Mouse (Mus musculus): ENCODE measurements around the gene Wnk2. TPM values are rescaled to one million over a fixed set of nuclear protein-coding genes. Genes with fewer than 3 reads are reported as not detected.

Wnk2 gene
- total RNA-seq, 2 experiments from 2014 or later, result 10.1 to 10.5 TPM

DNA sequence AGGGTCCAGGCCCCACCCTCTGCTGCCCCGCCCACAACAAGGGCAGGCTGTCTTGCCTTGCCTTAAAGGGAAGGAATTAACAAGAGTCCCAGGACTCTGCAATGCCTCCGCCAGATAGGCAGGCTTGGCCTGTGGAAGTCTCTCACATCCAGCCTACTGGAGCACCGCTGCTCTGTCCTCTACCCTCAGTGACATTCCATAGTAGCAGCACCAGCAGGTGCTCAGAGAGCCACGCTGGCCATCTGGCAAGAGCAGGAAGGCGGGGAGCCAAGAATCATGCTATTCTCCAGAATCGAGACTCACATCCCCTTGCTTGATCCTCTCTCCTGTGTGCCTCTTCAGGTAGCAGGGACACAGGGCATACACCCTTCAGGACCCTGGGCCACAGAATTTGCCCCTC, 3.4 kb downstream of the Wnk2 start:
- DNase-seq (ENCODE audit: low spot score in 2 of 2), result no peak

DNA sequence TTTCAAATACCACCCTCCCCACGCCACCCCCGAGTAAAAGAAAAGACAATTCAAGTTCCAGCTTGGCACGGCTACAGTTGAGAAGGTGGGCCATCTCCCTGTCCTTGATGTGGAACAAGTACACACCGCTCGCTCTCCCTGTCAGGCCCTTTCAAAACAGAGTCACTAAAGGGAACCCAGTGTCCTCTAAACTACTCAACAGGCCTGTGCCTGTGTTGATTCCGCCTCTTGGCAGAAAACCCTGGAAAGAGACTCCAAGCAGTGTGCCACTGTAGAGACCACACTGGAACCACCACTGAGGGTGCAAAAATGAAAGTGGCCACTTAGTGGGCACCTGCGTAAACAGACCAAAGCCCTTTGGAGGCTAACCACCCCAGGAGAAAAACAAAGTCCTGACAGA, 4.5 kb downstream of the Wnk2 start:
- DNase-seq (ENCODE audit: low spot score in 2 of 2), result no peak

DNA sequence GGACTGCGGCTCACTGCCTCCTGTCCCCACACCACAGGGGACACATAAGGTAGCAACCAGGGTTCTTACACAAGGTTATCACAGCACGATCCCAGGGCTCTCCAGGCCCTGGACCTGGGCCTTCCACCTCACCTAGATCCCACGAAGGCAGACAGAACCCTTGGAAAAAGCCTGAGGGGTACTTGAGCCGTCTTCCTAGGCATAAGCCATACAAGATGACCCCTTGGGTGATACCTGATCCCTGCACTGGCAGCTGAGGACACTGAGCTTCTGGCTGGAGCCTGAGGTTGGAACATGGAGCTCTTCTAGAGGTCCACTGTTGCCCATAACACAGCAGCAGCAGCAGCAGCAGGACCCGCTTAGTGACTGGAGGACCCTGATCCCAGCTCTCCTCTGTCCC, 5.4 kb downstream of the Wnk2 start:
- DNase-seq (ENCODE audit: low spot score in 2 of 2), result no peak

DNA sequence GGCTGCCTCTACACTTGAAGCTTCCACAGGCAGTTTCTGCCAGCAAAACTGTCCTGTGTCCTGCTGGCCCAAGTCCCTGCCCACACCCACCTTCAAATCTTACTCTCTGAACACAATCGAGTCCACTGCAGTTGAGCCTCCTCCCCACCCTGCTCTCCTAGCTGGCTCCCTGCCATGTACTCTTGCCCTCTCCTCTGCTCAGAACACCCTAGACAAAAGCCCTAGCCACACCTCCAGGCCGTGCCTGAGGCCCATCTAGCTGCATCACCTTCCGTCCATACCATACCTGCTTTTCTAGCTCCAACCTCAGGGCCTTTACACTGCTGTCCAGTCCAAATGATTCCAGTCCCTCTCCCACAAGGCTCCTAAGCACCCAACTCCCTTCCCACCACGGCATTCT, 7.2 kb downstream of the Wnk2 start:
- no peak for DNase-seq (ENCODE audit: low spot score in 2 of 2)

DNA sequence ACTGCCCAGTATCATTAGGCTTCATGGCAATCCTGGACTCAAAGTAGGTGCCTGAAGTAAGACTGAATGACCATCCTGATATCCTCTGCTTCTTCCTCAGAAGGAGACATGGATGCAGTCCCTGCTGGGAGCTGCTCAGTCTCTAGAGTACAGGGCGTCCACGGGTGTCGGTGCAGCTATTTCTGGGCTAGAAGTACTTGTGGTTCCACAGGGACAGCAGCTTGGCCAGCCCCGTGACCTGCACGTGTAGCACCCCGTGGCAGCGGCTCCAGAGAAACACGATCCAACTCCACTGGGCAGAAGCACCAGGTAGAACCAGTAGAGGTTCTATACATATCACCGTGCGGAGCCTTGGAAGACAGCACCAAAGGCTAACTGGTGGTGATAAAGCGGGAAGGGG, 13.3 kb downstream of the Wnk2 start:
- DNase-seq (ENCODE audit: low spot score in 2 of 2), result no peak

DNA sequence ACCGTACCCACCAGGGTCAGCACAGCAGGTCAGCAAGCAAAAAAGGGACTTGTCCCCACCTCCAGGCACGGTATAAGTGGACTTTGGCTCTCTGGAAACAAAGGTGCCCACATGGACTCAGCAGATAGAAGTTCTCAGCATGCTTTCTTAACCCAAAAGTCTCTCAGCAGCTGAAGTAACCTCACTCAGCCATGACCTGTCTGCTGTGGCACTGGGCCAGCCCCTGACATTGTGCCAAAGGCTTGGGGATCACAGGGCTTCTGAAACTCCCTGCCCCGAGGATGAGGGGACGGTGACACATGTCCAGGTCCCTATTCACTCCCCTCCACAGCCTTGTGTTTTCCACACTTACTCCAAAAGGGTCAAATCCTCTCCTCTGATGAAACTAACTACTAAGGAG, 14.7 kb downstream of the Wnk2 start:
- DNase-seq (ENCODE audit: low spot score in 2 of 2), result no peak

DNA sequence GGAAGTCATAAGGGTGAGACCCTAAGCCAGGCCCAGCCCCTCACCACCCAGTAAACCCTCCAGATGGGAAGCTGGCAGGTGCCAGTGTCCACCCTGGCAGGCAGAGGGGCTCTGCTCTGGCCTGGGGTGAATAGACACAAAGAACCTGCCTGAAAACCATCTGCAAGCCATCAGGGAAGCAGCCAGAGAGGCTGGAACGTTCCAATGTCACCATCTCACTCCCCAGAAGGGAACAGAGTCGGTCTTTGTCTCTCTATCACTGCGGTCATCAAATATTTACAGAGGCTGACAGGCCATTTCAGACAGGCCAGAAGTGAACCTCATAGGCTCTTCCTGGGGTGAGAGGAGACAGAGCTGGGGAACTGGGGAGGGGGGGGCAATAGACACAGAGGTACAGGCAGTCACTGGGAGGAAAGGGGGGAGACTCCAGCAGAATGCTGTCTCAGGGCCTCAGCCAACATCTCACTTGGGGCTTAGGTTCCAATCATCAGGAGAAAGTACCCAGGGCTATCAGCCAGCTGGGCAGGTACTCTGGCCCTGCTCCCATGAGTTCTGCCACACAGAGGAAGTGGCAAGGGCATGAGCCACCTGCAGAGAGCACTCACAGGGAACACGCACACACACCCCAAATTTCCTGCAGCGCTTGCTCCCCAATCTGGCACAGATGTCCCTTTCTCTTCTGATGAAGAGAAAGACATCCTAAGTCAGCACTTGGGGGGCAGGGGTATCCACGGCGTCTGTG, 15.7 kb downstream of the Wnk2 start:
- DNase-seq (ENCODE audit: low spot score in 2 of 2), result no peak

DNA sequence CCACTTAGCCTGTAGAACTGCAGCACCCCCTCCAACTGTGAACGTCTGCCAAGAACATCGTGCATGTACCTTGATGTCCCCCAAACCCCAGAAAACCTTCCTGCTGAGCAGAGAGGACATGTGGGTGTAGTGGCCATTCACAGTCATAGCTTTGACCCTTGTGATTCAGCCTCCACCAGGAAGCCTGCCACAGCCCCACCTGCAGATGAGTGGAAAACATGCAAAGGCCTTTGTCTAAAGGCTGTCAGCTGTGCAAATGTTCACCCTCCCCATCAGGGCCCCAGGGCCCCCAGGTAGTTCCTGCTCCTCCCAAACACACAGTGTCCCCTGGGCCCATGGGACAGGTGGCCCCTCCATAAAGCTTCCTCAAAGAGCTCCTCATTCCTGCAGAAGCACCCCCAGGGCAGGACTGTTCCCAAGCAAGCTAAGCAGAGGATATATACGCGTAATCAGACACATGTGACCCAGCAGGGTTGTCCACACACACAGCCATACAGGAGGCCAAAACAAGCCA, 16.4 kb downstream of the Wnk2 start:
- no peak for DNase-seq (ENCODE audit: low spot score in 2 of 2)

DNA sequence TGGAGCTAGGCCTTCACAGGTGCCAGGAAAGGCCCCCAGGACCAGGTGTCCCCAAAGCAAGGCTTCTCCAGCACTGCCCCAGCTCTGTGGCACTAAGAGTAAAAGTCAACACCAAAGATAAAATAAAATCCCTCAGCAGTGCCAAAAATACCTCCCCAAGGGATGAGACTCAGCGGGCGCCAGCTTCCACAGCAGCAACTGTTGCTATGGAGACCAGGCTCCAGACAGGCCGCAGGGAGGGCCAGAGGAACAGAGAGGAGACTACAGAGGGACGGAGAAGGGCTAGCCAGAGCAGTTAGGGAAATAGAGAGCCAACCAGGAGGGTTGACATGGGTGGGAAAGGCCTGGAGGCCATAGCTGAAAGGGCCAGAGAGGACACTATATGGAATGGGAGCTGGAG, 18.0 kb downstream of the Wnk2 start:
- DNase-seq (ENCODE audit: low spot score in 2 of 2), result no peak

DNA sequence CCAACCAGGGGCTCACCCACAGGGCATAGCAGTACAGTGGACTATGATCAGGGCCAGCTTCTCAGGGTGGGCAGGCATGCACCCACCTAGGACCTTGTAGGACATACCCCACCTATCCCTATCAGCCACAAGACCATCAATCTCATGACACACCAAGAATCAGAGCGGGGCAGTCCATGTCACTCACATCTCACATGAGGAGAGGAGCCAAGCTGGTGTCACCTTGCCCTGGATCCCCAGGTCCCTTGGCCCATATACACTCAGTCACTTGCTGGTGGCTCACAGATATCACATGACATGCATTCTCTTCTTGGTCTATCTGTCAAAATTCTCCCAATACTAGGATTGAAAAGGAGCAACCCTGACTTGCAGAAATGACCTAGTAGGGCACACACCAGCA, 18.7 kb downstream of the Wnk2 start:
- no peak for DNase-seq (ENCODE audit: low spot score in 2 of 2)

DNA sequence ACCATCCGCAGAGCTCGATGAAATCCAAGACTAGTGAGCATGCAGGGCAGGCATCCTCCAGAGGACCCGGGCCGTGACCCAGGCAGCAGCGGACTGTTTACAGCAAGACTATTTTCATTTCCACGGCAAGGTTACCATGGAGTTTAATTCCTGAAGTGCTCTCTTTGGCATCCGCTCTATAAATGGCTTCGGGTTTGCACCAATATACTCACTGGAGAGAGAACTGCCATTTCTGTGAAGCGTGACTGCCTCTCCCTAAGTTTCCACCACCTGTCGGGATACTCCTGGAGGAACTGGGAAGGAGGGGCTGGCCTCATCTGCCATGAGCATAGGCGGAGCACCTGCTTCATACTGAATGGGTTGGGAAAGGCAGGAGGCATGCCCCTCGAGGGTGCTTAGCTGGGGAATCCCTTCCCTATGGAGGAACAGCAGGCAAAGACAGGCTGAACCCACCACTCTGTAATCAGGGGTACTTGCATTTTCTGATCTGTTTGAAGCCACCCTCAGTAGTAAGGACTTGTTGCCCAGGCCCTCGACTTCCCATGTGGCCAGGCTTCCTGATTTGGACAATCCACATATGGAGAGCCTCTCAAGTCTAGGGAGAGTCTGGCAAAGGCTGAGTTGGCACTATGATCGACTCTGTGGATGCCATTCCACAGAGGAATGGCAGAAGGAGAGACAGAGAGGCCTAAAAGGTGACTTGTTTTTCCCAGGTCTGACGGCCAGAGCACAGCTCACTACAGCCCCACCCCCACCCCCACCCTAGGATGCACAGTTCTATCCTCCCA, 19.8 kb downstream of the Wnk2 start:
- DNase-seq (ENCODE audit: low spot score in 2 of 2), result no peak

DNA sequence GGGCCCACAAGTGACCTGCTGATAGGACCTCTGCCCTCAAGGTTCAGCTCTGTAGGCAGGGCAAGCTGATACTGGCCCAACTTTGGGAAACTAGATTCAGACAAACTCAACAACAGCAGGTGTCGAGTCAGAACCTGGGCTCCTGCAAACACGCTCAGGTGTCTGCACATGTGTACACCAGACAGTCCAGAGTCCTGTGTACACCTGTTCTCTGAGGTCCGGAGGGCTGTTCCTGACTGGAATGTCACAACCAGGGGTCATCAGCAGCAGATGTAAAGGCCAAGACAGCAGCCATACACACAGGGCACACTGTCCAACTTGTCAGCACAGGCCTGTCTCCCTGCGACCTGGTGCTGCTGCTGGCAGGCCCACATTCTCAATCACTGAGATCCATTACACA, 25.7 kb downstream of the Wnk2 start:
- no peak for DNase-seq (ENCODE audit: low spot score in 2 of 2)

DNA sequence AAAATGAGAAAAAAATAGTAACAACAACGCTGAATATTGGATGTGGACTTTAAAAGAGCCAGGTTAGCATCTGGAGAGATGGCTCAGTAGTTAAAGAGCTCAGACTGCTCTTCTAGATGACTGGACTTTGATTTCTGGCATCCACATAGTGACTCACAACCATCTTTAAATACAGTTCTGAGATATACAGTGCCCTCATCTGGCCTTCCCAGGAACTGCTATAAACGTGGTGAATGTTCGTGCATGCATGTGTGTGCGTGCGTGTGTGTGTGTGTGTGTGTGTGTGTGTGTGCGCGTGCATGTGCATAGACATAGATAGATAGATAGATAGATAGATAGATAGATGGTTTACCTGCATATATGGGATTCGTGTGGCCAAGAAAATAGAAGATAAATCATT, 30.3 kb downstream of the Wnk2 start:
- no peak for DNase-seq (ENCODE audit: low spot score in 2 of 2)

DNA sequence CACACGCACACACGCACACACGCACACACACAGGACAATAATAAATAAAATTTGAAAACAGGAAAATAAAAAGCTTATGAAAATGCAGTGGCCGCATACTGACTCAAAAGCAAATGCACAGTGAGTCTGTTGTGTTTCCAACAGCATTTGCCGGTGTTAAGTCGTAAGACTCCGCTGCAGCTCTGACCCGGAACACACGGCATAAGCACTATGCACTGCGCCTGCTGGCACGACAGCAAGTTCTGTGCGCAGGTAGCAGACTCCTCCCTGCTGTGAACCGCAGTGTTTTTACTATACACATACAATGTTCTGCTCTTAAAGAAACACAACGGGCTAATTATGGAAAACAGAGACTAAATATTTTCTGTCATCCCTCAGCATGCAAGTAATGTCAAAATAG, 32.9 kb downstream of the Wnk2 start:
- DNase-seq (ENCODE audit: low spot score in 2 of 2), result no peak

DNA sequence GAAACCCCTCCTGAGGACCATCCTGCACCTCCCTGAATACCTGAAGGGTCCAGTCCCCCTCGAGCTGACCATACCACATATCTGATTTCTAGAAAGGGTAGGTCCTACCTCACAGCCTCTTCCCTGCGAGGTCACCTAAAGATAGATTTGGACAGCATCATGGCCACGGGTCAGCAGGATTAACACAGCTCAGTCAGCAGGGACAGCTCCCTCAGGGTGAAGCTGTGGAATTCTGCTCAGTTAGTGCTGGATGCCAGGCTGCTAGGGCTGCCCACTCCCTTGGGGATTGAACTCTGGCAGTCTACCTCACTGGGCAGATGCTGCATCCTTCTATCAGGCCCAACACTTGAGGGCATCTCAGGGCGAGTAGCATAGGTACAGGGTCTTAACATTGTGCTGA, 33.7 kb downstream of the Wnk2 start:
- no peak for DNase-seq (ENCODE audit: low spot score in 2 of 2)

DNA sequence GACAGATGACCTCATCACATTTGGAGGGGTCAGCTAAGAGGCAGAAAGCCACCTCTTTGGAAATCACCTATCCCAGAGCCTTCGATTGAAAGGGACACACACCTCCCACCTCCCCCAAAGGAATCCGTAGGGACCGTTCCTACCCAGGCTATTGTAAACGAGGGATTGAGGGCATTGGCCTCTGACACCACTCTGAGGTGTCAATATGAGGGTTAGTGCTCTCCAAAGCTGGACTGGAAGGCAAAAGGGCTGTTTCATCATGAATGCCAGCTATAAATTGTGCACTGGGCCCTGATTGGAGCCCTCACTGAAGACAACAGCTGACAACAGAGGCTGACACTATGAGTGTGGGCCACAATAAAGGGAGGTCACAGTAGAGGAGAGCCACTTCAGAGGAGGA, 34.5 kb downstream of the Wnk2 start:
- DNase-seq (ENCODE audit: low spot score in 2 of 2), result no peak

DNA sequence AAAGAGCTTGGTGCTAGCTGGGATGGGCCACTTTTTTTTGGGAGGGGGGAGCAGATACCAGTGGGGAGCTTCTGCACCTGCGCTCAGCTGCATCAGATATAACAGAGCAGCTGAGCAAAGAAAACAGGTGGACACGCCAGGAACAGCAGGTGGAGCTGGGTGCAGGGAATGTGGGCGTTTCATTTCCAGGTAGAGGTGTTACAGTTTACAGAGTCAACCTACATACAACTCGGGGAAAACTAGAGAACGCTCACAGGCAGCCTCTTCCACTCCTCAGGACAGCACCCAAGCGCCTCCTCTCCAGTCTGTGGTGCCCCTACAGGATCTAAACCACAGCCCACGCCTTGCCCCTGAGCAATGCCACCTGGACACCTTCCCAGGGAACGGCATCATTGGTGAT, 35.2 kb downstream of the Wnk2 start:
- DNase-seq (ENCODE audit: low spot score in 2 of 2), result no peak

DNA sequence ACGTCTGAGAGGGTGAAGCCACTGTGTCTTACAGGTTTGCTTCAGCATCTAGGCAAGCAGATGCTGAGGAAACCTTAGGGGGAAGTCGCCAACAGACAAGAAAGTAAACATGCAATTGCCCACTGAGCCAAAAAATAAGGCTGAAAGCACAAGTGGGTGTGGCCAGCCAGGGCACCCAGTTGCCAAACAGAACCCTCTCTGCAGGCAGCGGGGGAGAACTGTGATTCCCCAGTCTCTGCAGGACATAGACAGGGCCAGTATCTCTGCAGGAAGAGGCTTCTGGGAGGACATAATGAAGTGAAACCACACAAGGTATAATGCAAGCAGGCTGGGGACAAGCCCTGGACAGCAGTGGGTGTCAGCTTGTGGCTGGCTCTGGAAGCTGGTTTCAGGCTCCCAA, 38.1 kb downstream of the Wnk2 start:
- no peak for DNase-seq (ENCODE audit: low spot score in 2 of 2)

DNA sequence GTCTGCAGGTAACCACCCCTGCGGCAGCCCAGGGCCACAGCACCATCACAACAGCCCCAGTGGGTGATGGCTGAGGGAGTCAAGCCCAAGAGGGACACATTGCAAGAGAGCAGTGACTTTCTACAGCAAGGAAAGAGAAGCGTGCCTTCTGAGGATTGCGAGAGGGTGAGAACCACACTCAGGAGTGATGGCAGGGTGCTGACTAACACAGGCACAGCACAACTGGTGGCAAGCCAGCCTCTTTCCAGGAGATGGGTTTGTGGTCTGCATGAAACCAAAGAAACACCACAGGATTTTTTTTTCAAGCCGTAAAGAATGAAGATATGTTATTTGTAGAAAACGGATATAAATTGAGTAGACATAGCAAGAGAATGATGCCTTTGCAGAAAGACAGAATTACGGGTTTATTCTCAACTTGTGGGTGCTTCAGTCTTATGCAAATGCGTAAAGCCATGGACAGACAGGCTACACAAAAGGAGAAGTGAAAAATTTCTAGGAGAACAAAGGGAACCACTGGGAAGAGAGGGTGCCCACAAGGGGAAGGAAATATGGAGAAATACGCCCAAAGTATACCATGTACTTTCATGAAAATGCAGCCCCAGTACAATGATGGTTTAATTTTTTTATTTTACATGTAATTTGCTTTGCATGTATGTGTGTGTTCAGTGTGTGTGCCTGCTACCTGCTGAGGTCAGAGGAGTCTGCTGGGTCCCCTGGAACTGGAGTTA, 39.5 kb downstream of the Wnk2 start:
- no peak for DNase-seq (ENCODE audit: low spot score in 2 of 2)

DNA sequence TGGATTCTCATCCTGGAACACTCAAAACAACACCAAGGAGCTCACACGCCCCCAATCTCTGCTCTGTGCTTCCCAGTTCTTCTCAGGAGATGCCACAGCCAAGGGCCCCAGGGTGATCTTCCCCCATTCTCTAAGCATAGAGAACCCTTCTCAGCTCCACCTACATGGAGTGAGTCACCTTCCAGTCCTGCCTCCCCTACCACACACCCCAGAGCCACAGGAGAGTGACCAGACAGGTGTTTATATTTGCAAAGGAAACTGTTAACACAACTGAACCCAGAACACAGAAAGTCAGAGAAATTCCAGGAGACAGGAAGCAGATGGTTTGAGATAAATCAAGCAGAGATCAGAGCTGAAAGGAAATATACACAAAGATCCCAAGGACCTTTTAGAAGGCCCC, 43.9 kb downstream of the Wnk2 start:
- DNase-seq (ENCODE audit: low spot score in 2 of 2), result no peak

DNA sequence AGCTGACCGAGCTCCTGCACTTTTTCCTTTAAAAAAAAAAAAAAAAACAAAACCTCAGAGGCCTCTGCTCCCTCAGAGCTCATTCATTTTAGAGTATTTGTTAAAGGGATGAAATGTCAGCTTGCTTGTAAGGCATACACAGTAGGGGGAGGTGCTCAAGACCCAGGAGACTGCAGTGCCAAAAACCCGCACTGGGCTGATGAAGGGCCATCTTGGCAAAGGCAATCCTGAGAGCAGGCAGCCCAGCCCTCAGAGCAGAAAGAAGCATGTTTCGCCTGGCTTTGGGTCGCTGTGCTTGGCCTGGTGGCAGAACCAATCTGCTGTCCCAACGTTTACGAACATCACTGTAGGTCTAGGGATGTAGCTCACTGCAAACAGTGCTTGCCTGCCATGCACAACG, 44.6 kb downstream of the Wnk2 start:
- no peak for DNase-seq (ENCODE audit: low spot score in 2 of 2)

DNA sequence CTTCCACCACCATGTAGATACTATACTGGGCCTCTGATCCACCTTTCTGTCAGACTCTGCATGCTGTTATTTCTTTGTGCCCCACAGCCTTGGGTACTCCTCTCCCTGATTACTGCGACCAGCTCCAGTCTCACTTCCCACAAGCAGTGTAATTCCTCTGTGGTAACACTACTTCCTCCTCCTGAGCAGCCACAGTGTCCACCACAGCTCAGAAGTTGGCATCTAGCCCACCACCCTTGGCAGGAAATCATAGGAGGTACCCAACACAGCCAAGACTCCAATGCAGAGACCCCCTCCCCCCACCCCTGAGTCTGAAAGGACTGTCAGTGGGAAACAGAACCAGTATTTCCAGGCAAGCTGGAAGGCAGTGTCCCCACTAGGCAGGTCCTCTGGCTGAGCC, 47.4 kb downstream of the Wnk2 start:
- DNase-seq (ENCODE audit: low spot score in 2 of 2), result no peak

Data from adrenal gland, postnatal 4 days (tissue).